Mouse (Mus musculus) hindbrain, postnatal 0 days (tissue): ENCODE measurements around the gene Kcne2. TPM values are rescaled to one million over a fixed set of nuclear protein-coding genes. Genes with fewer than 3 reads are reported as not detected.

Experiments used
- ATAC-seq: fragments of 200-750 bp; cut with Nextera tagmentation; 2 replicates; pipeline ENCODE4 v1.8.0; 2017; ENCODE audit warnings: mild to moderate bottlenecking, moderate TSS enrichment, moderate library complexity
- DNase-seq: peaks from one replicate; pipeline ENCODE4 v3.0.0-alpha.2; 2015; ENCODE audit warnings: low spot score
- H3K27ac ChIP-seq: fragments of 300-500 bp; sonication (generic); 2 replicates; pipeline ENCODE4 v1.5.1; 2014; ENCODE audit warnings: mild to moderate bottlenecking
- H3K27me3 ChIP-seq: fragments of 300-500 bp; sonication (generic); 2 replicates; pipeline ENCODE4 v1.6.1; 2014; ENCODE audit warnings: low read length, mixed read lengths; ENCODE audit not compliant: insufficient read depth
- H3K36me3 ChIP-seq: fragments of 300-500 bp; sonication (generic); 2 replicates; pipeline ENCODE4 v1.6.1; 2014; ENCODE audit warnings: low read length, mixed read lengths; ENCODE audit not compliant: insufficient read depth
- H3K4me1 ChIP-seq: fragments of 300-500 bp; sonication (generic); 2 replicates; pipeline ENCODE4 v1.6.1; 2014; ENCODE audit warnings: antibody characterized with exemption, low read length, mixed read lengths; ENCODE audit not compliant: insufficient read depth
- H3K4me2 ChIP-seq: fragments of 300-500 bp; sonication (generic); 2 replicates; pipeline ENCODE4 v1.6.1; 2014; ENCODE audit warnings: low read depth, mild to moderate bottlenecking, low read length, moderate library complexity, mixed read lengths
- H3K4me3 ChIP-seq: fragments of 300-500 bp; sonication (generic); 2 replicates; pipeline ENCODE4 v1.5.1; 2014; ENCODE audit warnings: low read length
- H3K9ac ChIP-seq: fragments of 300-500 bp; sonication (generic); replicated peaks from 2 replicates; pipeline ENCODE4 v1.6.1; 2014; ENCODE audit warnings: mild to moderate bottlenecking, low read length, moderate library complexity, mixed read lengths
- H3K9me3 ChIP-seq: fragments of 300-500 bp; sonication (generic); 2 replicates; pipeline ENCODE4 v1.6.1; 2016; ENCODE audit warnings: low read length, mixed read lengths
- CTCF ChIP-seq: IDR thresholded peaks from 2 replicates; pipeline ENCODE4 v1.5.1; 2016; ENCODE audit warnings: antibody characterized with exemption, control low read depth, low read depth
- WGBS: fragments of 180-500 bp; shearing (Covaris S2); extraction: QIAGEN DNeasy Blood & Tissue Kit; methylation state at CpG from one replicate; pipeline ENCODE4 v1.1.7; 2014; 5-methylcytosine and 5-hydroxymethylcytosine counted together
- polyA plus RNA-seq: library from polyadenylated mRNA; unstranded; fragments of >200 nt; fragmentation: Nextera tagmentation; extraction: Ambion mirVana; gene quantifications from 2 replicates; pipeline ENCODE4 v1.2.1, GENCODE M21; 2015
- total RNA-seq: library from RNA; depleted of rRNA; stranded (reverse); fragments of >200 nt; gene quantifications from 2 replicates; pipeline ENCODE4 v1.2.3, GENCODE M21; 2014; rRNA removed

The Kcne2 gene
- total RNA-seq = 4.7 and 8.2 TPM in 2 replicates
- polyA plus RNA-seq = 19.1 and 19.3 TPM in 2 replicates

- ATAC-seq = no peak
- WGBS = 76% methylated on average over 10 of the region's 10 CpGs
Measured at GRCm38 (mm10) chr16:92292101-92292500, at the start of gene Kcne2. Gene Kcne2 (plus strand): TSS chr16:92292389.

GRCm38 (mm10) chr16:92245909-92246308, 46.3 kb upstream of the Kcne2 start:
- no peak overlapping the region for H3K4me2 ChIP-seq
- TF ChIP-seq CTCF = no peak
- no peak for ATAC-seq

More at GRCm38 (mm10) chr16:92292101-92292500, at the start of gene Kcne2:
- Histone ChIP-seq H3K4me1 (no peaks in the 10 kb centered on the region), H3K27me3 (no peaks in the 10 kb centered on the region), H3K27ac (no peak within 1 kb of the TSS), H3K9me3 (no peaks in the 10 kb centered on the region), H3K4me2 (no peak within 1 kb of the TSS), H3K9ac (no peak within 1 kb of the TSS), H3K36me3 (no peaks in the 10 kb centered on the region), H3K4me3 (no peak within 1 kb of the TSS)
- TF ChIP-seq CTCF = no peak
- no peak for DNase-seq

GRCm38 (mm10) chr16:92246974-92247373, 45.2 kb upstream of the Kcne2 start:
- no peaks in the 10 kb centered on the region for H3K4me1 ChIP-seq
- H3K9ac ChIP-seq = no peak overlapping the region
- H3K4me2 ChIP-seq = no peak overlapping the region
- WGBS = 61% methylated on average over 2 of the region's 2 CpGs
- no peak for ATAC-seq
- no peaks in the 10 kb centered on the region for H3K27me3 ChIP-seq
- DNase-seq = no peak
- no peak for TF ChIP-seq CTCF
- no peak overlapping the region for H3K4me3 ChIP-seq
- no peaks in the 10 kb centered on the region for H3K9me3 ChIP-seq
- H3K27ac ChIP-seq = no peak overlapping the region
- no peaks in the 10 kb centered on the region for H3K36me3 ChIP-seq

More at GRCm38 (mm10) chr16:92245909-92246308, 46.3 kb upstream of the Kcne2 start:
- H3K4me1 ChIP-seq = no peaks in the 10 kb centered on the region
- no peaks in the 10 kb centered on the region for H3K36me3 ChIP-seq
- no peaks in the 10 kb centered on the region for H3K9me3 ChIP-seq
- no peak overlapping the region for H3K4me3 ChIP-seq
- no peak overlapping the region for H3K27ac ChIP-seq
- H3K27me3 ChIP-seq = no peaks in the 10 kb centered on the region
- WGBS = 41% methylated on average over 2 of the region's 2 CpGs
- DNase-seq = no peak
- H3K9ac ChIP-seq = no peak overlapping the region

GRCm38 (mm10) chr16:92247700-92248099, 44.5 kb upstream of the Kcne2 start:
- no peak for ATAC-seq
- Histone ChIP-seq H3K4me1 (no peaks in the 10 kb centered on the region), H3K27ac (no peak overlapping the region), H3K27me3 (no peaks in the 10 kb centered on the region), H3K4me3 (no peak overlapping the region), H3K9me3 (no peaks in the 10 kb centered on the region), H3K4me2 (no peak overlapping the region), H3K9ac (no peak overlapping the region), H3K36me3 (no peaks in the 10 kb centered on the region)
- no peak for TF ChIP-seq CTCF
- 81% methylated on average over 11 of the region's 11 CpGs for WGBS
- DNase-seq = no peak

GRCm38 (mm10) chr16:92249681-92250080, 42.5 kb upstream of the Kcne2 start:
- H3K9ac ChIP-seq = no peak overlapping the region
- no peak for TF ChIP-seq CTCF
- no peak overlapping the region for H3K4me2 ChIP-seq
- H3K36me3 ChIP-seq = no peaks in the 10 kb centered on the region
- ATAC-seq (no peak), DNase-seq (no peak)
- no peaks in the 10 kb centered on the region for H3K27me3 ChIP-seq
- H3K27ac ChIP-seq = no peak overlapping the region
- no peaks in the 10 kb centered on the region for H3K4me1 ChIP-seq
- no peaks in the 10 kb centered on the region for H3K9me3 ChIP-seq
- no peak overlapping the region for H3K4me3 ChIP-seq
- 62% methylated on average over 3 of the region's 3 CpGs for WGBS

- Histone ChIP-seq H3K36me3 (no peaks in the 10 kb centered on the region), H3K27me3 (no peaks in the 10 kb centered on the region), H3K4me3 (no peak overlapping the region), H3K4me2 (no peak overlapping the region), H3K27ac (no peak overlapping the region), H3K4me1 (no peaks in the 10 kb centered on the region), H3K9ac (no peak overlapping the region), H3K9me3 (no peaks in the 10 kb centered on the region)
- no peak for TF ChIP-seq CTCF
- DNase-seq (no peak), ATAC-seq (no peak)
- 89% methylated on average over 5 of the region's 5 CpGs for WGBS
Measured at GRCm38 (mm10) chr16:92250452-92250851, 41.7 kb upstream of the Kcne2 start.

- Histone ChIP-seq H3K4me2 (no peak overlapping the region), H3K4me3 (no peak overlapping the region), H3K4me1 (no peaks in the 10 kb centered on the region), H3K36me3 (no peaks in the 10 kb centered on the region), H3K9ac (no peak overlapping the region), H3K27me3 (no peaks in the 10 kb centered on the region), H3K27ac (no peak overlapping the region), H3K9me3 (no peaks in the 10 kb centered on the region)
- ATAC-seq (no peak), DNase-seq (no peak)
- 64% methylated on average over 3 of the region's 3 CpGs for WGBS
- TF ChIP-seq CTCF = no peak
Measured at GRCm38 (mm10) chr16:92254316-92254715, 37.9 kb upstream of the Kcne2 start.
